Mouse (Mus musculus) C2C12 (cell line): ENCODE measurements around the gene Hap1.

ENCODE experiments used
- CEBPB ChIP-seq: IDR thresholded peaks from one replicate; pipeline ENCODE4 v1.6.1; 2011; ENCODE audit warnings: low read depth, mild to moderate bottlenecking, control low read depth, moderate library complexity
- CTCF ChIP-seq: IDR thresholded peaks from one replicate; pipeline ENCODE4 v1.5.1; 2011; ENCODE audit not compliant: control insufficient read depth, insufficient read depth, insufficient read length
- FOSL1 ChIP-seq: IDR thresholded peaks from one replicate; pipeline ENCODE4 v1.8.0; 2011; ENCODE audit warnings: mild to moderate bottlenecking, low read length; ENCODE audit not compliant: poor library complexity, insufficient read depth, severe bottlenecking
- MAX ChIP-seq: IDR thresholded peaks from one replicate; pipeline ENCODE4 v1.6.1; 2011; ENCODE audit warnings: mild to moderate bottlenecking, control low read depth
- MYOD1 ChIP-seq: IDR thresholded peaks from one replicate; pipeline ENCODE4 v1.6.1; 2011; ENCODE audit warnings: low read depth; ENCODE audit not compliant: control insufficient read depth, insufficient read length
- MYOG ChIP-seq: IDR thresholded peaks from one replicate; pipeline ENCODE4 v1.6.1; 2011; ENCODE audit not compliant: control insufficient read depth, insufficient read length; ENCODE audit errors: extremely low read depth
- USF1 ChIP-seq: IDR thresholded peaks from one replicate; pipeline ENCODE4 v1.6.1; 2011; ENCODE audit warnings: low read depth, mild to moderate bottlenecking, control low read depth, moderate library complexity

DNA sequence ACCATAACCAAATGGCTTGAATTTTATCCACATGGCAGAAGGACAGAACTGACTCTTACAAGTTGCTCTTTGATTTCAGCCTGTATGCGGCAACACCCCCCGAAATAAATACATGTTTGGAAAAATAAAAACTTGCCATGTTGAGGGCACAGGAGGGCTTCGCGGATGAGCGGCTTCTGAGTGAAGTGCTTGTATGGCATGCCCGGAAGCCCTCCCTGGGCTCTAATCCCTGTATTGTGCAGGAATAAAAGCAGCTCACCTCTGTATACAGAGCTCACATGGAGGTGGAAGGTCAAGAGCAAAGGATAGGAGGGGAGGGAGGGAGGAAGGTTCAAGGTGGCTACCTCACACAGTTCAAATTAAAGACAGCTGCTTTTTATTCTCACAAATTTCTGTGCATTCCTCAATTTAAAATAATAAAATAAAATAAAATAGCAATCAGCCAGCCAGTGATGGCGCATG lies 36.0 kb upstream of the Hap1 start:
- TF ChIP-seq CTCF (no peak), MYOD1 (no peak), FOSL1 (no peak), USF1 (no peak), MYOG (no peak), MAX (no peak), CEBPB (no peak)
